Mouse (Mus musculus) stomach, embryonic 14.5 days (tissue): ENCODE results near the gene Atp6v1g3. TPM values are rescaled to one million over a fixed set of nuclear protein-coding genes. Genes with fewer than 3 reads are reported as not detected.

Experiments used
- polyA plus RNA-seq: library from polyadenylated mRNA; unstranded; fragments of >200 nt; fragmentation: Nextera tagmentation; extraction: Ambion mirVana; gene quantifications from 2 replicates; pipeline ENCODE4 v1.2.1, GENCODE M21; 2014

Gene Atp6v1g3
- polyA plus RNA-seq, 1 experiment from 2014 or later, result not detected

Other genes starting within 250 kb of the Atp6v1g3 start
- 4.5 and 4.6 TPM in 2 replicates for gene Ptprc, start 98.0 kb upstream of the Atp6v1g3 start, polyA plus RNA-seq